Mouse (Mus musculus) urinary bladder, postnatal 4 days (tissue): Measurements from ENCODE around the gene Csnk2a2.

Experiments
- DNase-seq, 2 experiments: peaks; one replicate each; pipeline ENCODE4 v3.0.0; 2021 to 2022; ENCODE audit warnings: low spot score in 2 of 2

The Csnk2a2 gene

DNA sequence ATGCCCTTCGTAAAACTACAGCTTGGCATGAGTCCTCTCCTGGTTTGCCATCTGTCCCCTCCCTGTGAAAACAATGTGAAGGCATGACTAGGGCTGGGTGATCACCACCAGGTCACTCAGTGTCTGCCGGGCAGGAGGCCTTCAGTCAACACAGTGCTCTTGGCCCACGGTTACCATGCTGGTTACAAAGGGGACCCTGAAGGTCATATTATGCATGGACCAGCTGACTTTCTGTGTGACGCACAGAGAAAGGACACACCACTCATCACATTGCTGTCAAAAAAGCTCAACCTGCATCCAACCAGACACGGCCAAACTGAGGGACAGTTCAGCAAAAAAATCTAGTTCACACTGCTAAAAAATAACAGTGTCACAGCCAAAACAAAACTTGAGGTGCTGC is at the start of gene Csnk2a2:
Gene Csnk2a2 (minus strand): TSS at position 34 of the 400 bp plus-strand sequence.
- DNase-seq: no peak

DNA sequence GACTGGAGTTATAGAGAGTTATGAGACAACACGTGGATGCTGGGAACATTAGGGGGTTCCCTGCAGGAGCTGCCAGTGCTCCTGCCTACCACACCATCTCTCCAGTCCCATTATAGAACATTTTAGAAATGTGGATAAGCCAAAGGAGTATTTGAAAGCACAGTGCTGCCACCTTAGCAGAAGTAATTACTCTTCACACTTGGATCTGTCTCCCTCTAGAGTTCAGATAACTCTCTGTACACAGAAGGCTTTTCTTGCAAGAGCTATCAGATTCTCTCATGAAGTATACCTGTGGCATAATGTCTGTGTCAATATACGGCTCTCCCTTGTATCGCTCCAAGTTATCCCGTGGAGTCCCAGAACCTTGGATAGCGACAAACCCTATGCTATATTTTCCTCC is 49.6 kb upstream of the Csnk2a2 start:
- no peak for DNase-seq

DNA sequence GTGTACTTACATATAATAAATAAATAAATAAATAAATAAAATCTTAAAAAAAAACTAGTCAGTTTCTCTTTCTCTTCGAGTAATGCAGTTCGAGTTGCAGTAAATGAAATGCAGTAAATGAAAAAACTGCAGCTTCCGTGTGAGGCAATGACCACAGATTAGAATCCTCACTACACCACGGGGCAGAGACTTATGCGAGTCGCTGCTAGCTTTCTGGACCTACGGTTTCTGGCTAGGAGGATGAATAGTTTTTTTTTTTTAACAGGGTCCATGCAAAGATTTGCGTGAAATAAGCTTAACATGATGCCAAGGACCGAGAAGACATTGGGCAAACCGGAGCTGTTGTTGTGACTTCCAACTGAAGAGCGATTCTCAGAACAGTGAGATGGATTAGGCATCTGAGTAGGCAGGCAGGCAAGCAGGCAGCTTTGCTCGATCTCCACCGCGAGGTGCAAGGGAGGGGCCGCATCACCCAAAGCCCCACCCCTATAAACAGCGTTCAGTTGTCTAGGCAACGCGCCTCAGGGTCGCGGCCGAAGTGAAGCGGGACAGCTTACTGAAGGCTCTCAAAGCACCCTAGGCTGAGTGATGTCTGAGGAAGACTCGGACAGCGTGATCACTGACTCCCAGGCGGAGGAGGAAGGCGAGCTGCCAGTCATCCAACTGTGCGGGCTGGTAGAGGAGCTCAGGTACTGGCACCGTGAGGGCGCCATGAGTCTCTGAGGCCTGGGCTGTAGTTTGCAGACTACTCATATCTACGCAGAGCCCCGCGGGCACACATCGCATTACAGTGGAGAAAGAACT is 43.9 kb upstream of the Csnk2a2 start, which contains the start of gene Ccdc113:
Gene Ccdc113 (plus strand): TSS at position 502 of the 804 bp plus-strand sequence.
- DNase-seq: peak in 1 of 2 experiments; percentile 35

DNA sequence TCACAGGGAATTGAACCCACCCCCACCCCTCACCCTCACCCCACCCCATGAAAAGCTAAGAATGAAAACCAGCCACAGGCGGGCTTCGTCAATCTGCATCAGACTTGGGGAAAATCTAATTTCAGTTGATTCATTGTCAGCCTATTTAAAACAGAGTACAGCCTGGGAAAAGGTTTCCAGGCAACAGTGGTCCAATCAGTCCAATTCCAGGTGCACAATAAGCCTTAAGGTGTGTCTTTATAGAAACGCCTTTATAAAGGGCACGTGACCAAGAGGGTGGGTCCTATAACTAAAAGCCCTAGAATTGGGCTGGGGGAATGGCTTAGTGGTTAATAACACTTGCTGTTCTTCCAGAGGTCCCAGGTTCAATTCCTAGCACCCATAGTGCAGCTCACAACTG is 42.4 kb upstream of the Csnk2a2 start:
- no peak for DNase-seq

DNA sequence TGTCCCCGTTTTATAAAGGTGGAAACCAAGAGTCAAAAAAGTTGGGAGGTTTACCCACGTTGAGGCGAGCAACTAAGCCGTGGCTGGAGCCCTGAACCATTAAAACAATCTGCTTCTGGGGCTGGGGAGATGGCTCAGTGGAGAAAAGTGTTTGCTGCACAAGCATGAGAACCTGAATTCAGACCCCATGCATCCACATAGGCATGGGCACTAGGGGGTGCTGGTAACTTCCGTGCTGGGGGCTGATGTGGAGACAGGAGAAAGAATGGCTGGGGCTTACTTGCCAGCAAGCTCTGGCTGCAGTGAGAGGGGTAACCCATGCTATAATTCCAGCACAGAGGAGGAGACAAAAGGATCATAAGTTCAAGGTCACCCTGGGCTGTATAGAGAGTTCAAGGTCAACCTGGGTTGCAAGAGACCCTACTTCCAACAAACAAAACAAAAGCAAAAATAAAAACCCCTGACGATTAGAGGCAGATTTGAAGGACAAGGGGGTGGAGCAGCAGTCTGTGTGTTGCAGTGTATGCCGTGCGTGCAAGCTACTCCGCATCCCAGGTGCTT is 39.0 kb upstream of the Csnk2a2 start:
- DNase-seq: no peak

DNA sequence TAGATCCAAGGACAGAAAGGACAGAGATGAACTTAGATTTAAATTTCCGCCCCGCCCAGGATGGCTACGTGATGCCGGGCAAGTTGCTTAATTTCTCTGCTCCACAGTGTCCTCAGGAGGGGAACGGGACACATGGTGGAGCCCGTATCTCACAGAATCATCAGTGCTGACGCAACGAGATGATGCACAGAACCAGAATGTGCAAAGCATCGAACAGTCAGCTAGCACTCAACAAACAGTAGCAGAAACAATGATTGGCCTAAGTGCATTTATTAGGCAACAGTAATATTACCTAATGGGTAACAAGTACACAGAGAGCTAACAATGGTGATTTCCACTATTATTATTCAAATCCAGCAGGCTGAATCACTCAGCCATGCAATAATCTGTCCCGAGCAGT is 38.4 kb upstream of the Csnk2a2 start:
- DNase-seq: no peak

DNA sequence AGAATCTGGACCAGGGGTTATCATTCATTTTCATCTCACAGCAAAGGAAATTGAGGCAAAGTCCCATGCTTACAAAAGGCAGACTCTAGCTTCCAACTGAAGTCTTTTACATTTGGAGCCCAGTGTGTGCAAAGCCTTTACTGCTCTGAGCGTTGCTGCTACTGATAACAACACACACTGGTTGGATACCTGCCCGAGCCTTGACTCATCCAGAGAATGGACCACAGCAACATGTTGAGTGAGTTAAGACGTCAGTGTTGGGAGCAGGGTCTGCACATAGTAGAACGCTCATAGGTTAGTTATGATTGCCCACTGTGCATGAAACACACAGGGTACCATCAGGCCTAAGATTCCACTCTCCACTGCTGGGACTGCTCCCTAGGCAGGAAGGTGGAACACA is 34.2 kb upstream of the Csnk2a2 start:
- DNase-seq: no peak

DNA sequence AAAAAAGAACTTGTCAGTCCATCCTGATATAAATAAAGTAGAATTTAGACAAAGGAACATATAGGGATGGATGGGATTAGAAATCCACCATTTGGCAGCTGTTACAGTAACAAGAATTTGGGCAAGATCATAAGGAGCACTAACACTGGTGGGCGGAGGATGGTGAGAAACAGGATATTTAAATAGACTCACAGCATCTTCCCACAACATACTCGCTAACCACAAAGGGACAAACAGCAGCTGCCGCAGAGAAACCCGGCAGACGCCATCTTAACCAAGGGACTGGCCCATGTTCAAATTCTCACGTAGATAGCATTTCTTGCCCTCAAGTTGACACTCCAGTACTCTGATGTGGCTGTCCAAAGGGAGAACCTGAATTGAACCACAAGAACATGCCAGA is 27.1 kb upstream of the Csnk2a2 start:
- no peak for DNase-seq

DNA sequence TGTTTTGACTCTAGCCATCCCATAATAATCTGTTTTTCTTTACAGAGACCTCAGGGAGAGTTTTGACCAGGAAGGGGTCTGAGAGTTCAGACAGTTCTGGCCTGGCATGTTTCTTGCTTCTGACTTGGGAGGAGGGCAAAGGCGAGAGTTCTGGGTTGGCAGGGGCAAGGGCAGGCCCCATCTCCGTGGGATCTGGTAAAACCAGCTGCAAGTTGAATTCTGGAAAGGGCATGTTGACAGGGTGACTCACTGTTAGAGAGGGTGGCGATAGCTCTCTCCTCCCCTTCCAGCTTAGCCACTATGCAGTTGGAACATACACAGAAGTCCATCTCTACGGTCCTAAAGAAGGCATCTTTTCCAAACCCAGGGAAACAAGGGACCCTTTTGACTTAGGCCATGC is 23.4 kb upstream of the Csnk2a2 start:
- DNase-seq: peak in 1 of 2 experiments; percentile 39

DNA sequence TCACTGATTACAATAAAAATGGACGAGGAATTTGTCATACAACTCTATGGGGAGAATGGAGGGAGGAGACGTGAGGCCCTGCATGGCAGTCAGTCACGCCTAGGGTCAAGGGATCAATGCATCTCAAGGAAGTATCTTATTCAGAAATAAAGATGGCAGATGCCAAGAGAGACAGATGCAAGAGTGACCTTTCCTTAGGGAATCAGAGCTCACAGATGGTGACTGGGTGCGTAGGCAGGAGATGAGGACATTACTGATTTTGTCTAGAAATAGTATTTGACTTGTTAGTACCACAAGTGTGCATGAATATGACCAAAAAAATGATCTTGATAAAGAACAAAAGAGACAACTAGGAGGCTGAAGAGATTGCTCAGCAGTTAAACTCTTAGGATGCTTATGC is 22.4 kb upstream of the Csnk2a2 start:
- no peak for DNase-seq

DNA sequence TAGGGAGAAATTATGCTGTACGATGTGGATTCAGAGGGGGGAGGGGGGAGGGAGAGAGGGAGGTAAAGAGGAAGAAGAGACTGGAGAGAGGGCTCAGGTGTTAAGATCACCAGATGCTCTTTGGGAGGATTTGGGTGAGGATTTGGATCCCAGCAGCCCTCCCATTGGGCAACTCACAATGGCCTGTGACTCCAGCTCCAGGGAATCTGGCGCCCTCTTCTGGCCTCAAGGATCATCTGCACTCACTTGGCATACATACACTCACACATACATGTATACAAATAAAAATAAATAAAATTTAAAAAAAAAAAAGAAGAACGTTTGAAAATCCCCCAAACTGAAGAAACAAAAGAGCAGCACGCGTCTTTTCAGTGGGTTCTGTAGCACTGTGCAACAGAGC is 16.4 kb upstream of the Csnk2a2 start:
- DNase-seq: no peak

DNA sequence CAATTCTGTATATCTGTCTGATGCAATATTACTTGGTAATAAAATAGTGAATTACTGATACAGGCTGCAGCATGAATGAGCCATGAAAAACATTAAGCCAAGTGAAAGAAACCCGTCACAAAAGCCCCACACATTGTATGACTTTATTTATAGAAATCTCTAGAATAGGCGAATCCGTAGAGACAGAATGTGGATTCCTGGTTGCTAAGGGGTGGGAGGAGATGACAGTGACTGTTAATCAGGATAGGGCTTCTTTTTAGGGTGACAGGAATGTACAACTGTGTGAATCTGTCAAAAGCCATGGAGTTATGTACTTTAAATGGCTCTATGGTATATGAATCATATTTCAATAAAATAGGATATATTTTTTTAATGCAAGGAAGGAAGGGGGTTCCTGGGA is 15.8 kb upstream of the Csnk2a2 start:
- DNase-seq: no peak

DNA sequence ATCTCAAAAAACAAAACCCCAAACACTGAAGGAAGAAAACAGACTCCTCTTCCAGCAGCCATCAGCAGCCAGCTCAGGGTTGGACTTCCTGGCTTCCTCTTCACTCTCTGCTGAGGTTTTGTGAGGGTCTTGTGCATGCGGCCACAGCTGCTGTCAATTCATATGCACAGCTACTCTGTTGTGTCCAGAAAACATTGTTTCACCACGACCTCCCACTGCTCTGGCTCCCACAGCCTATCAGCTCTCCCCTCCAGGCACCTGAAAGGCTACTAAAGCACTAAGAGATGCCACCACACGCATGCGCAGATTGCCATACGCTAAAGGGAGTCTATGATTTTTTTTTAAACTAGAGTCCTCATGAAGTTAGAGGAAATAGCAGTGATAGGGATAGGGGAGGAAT is 15.0 kb upstream of the Csnk2a2 start:
- DNase-seq: no peak

DNA sequence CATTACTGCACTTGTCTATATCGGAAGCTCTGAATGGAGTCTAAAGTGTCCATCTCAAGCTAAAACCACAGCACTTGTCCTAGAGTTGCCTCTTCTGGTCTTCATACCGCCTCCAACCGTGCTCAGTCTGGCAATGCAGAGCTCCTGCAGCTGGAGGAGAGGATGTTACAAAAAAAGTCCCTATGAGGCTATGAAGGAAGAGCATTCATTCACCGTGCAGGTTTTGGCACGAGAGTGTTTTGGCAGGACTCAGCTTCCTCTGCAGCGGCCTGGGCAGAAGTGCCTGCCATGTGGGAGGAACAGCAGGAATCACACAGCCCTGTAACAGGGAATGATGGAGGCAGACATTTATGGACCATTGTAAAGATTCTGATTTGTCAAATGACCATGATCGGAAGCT is 12.6 kb upstream of the Csnk2a2 start:
- no peak for DNase-seq

DNA sequence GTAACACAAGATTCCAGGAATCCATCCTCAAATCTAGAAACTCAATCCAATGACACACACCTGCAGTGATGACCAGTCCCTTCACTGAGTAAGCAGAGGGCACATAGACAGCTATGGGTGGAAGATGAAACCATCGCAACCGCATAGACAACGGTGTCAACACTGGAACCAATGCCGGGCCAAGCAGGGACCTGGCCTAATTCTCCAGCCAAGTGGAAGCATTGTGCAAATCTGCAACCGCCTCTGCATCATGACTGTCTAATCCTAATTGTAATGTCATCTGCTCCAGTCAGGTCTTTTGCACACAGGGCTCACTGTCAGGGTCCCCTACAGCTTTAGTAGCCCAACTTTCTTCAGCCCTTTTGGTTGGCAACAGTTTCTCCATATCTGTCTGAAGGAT is 10.6 kb upstream of the Csnk2a2 start:
- no peak for DNase-seq

DNA sequence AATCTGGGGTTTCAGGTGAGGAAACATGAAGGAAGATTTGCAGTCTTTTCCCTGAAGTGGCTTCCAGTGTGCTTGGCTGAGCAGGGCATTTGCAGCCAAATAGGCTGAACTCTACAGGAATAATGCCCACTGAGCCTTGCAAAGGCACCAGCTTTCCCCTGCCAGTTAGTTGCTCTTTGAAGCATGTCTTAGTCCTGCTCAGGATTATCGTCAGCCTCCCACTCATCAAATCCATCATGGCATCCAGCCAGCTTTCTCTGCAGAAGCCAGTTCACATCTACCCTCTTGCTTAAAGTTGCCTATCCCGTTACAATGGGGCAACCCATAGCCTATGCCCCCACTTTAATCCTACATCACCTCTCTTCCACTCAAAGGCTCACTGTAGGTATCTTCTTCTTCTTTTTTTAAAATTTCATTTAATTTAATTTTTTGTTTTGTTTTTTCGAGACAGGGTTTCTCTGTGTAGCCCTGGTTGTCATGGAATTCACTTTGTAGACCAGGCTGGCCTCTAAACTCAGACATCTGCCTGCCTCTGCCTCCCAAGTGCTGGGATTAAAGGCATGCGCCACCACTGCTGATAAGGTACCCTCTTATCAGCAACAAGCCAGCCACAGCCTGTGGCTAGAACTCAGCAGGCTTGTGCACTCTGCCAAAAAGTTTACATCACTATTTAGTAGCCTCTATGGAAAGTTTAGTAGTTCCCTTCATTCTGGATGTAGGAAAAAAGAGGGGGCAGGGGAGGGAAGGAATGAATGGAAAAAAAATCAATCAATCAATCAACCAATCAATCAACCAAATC is 9.6 kb upstream of the Csnk2a2 start:
- no peak for DNase-seq

DNA sequence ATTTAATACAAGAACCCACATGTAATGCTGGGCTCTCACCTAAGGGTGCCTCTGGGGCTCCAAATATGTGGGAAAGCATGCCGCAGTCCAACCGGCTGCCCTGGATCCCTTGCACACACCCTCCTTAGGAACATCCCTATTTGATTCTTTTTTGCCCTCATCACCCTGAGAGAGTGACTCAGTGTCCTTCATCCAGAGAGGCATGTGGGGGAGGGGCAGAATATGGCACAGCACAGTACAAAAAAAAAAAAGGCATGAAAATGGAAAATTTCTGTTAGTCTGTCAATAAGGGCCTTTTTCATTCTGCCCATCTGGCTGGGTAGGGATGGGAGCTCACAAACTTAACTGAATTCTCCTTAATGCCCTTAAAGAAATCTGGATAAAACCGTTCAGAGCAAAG is 8.0 kb upstream of the Csnk2a2 start:
- DNase-seq: no peak

DNA sequence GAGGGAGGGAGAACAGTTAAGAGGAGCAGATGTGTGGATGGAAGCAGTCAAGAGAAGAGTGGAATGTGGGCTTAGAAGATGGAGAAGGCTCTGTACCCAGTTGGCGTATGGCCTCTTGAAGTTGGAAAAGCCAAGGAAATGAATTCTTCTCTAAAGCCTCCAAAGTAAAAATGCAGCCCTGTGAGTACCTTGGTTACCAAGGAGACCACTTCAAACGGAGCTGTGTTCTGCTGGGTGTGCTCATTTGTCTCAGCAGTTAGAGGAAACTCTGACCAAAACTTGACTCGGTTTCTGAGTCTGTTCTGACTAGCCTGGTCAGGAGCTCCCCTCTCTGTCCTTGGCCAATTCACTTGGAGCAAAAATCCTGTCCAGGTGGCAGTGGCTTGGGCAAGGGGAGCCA is 6.6 kb upstream of the Csnk2a2 start:
- no peak for DNase-seq

DNA sequence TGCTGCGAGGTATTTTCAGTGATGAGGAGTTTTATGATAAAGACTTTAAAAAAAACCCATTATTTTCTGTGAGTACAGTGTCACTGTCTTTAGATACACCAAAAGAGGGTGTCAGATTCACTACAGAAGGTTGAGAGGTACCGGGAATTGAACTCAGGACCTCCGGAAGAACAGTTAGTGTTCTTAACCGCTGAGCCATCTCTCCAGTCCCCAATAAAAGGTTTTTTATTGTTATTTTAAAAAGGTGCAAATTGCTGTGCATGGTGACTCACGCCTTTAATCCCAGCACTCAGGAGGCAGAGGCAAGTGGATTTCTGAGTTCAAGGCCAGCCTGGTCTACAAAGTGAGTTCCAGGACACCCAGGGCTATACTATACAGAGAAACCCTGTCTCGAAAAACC is 5.6 kb upstream of the Csnk2a2 start:
- DNase-seq: no peak

DNA sequence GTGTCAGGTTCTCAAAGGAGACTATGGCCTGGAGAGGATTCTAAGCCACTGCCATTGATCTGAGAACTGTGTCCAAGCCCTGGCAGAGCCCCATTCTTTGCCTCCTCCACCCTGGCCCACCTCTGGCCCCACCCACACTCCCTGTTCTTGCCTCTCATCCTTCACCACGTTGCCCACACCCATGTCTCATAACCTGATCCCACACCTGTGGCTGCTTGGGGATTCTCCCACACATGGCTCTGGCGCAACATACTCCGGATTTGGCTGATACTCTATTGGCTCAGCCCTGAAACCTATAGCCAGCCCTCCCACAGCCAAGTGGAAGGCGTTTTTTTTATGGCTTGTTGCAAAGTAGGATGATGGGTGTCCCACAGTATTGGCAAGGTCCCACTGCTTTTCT is 2.2 kb upstream of the Csnk2a2 start:
- DNase-seq: no peak

DNA sequence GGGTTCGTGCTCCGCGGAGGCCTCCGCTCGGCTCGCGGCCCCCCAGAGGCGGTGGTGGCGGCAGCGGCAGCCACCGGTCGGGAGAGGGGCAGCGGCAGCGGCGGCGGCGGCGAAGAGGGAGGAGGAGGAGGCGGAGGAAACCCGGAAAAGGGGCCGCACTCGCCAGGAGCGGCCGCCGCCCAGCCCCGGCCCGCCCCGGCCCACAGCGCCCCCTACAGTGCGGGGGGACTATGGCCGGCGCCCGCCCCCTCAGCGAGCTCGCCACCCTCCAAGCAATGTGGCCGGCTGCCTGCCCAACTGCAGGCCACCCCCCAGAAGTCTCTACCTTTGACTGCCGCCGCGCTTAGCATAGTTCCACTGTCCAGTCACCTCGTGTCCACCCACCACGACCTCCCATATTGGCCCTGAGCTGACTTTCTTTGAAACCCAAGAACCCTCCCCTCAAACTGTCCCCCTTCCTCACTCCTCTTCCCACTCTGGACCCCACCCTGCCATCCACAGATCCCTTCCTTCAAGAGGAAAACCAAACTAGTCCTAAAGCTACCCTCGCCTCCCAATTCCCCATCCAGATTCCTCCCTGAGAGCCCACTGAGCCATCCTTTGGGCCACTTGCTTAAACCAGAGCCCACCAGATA is 1.0 kb downstream of the Csnk2a2 start:
- peak; percentile 84 to 89 for DNase-seq
